Mouse (Mus musculus) CH12.LX (cell line): ENCODE results near the gene Tmbim6.

Experiments
- CTCF ChIP-seq, 2 experiments: IDR thresholded peaks in 1 of 2; conservative IDR thresholded peaks in 1 of 2; 2 replicates each; pipeline ENCODE4 v1.5.1; 2011 to 2012; ENCODE audit warnings: low read depth in 2 of 2, low read length in 2 of 2, improper control_type of control experiment in 1 of 2, inconsistent platforms in 1 of 2, mild to moderate bottlenecking in 1 of 2, moderate library complexity in 1 of 2
- MAFK ChIP-seq: IDR thresholded peaks from 2 replicates; pipeline ENCODE4 v1.6.1; 2011; ENCODE audit warnings: low read length, improper control_type of control experiment; ENCODE audit not compliant: insufficient replicate concordance

DNA sequence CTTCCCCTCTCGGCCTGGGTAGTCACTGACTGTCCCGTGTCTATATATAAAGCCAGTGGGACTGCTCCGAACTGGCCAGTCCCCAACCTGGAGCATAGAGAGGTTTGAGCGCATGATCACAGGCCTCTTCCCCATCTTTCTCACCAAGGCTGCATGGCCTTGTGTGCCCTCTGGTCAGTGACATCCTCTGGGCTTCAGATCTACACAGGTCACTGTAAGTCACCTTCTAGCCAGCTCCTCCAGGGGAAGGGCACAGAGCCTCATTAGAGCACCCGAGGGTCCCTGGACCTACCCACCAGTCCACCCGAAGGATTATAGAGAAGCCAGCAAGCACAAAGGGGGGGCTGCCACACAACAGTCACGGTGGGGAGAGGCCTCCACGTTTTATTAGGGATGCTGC, 29.0 kb downstream of the Tmbim6 start:
- TF ChIP-seq CTCF (conservative IDR thresholded peaks at IDR 0.05 in 1 of 2, IDR thresholded peaks at IDR 0.05 in 1 of 2; ENCODE audit: low read depth in 2 of 2, low read length in 2 of 2) (no peak), MAFK (no peak)
